In genomic region chr16:35568225-35568880, GRCm38 (mm10) we compare ENCODE assay signal across 22 mouse cellular contexts. TPM values are rescaled to one million over a fixed set of nuclear protein-coding genes. Genes with fewer than 3 reads are reported as not detected.
DNase-seq lines count a peak whose midpoint lies in the region; ATAC-seq lines count a peak whose summit lies in the region.
"Had no signal": no experiment of that assay in that cellular context is flagged by ENCODE, and none has a peak within 500 bp of the region (broad histone marks: within the 10 kb centered on the region; RNA-seq: fewer than 3 reads in every experiment).

No protein-coding gene starts in this region.

- H3K36me3 ChIP-seq in forebrain, embryonic 10.5 days (replicated peaks), result 0 out of 2 replicates have a peak, but pooled peaks cover 6% of the 10 kb centered on the region
- no peaks in the 10 kb centered on the region for H3K36me3 ChIP-seq in forebrain, embryonic 16.5 days (ENCODE audit: control insufficient read depth, insufficient read depth)
- H3K36me3 ChIP-seq in midbrain, embryonic 11.5 days (ENCODE audit: control insufficient read depth, insufficient read depth, low read length), result no peaks in the 10 kb centered on the region
- H3K36me3 ChIP-seq in midbrain, embryonic 15.5 days (replicated peaks), result no peaks in the 10 kb centered on the region
- no peaks in the 10 kb centered on the region for H3K36me3 ChIP-seq in midbrain, embryonic 14.5 days (ENCODE audit: control insufficient read depth, insufficient read depth, low read length)
- H3K36me3 ChIP-seq in intestine, embryonic 16.5 days (ENCODE audit: control insufficient read depth, insufficient read depth, low read length), result no peaks in the 10 kb centered on the region
- H3K36me3 ChIP-seq: heart, embryonic 13.5 days; limb, embryonic 12.5 days had no signal

- H3K27me3 ChIP-seq in forebrain, embryonic 10.5 days (ENCODE audit: poor library complexity, severe bottlenecking), result no peaks in the 10 kb centered on the region; the same call in 1 of the 2 replicates
- no peaks in the 10 kb centered on the region for H3K27me3 ChIP-seq in forebrain, embryonic 16.5 days (replicated peaks; ENCODE audit: control insufficient read depth, insufficient read depth, low read length)
- H3K27me3 ChIP-seq in midbrain, embryonic 11.5 days (ENCODE audit: control insufficient read depth, insufficient read depth, low read length), result no peaks in the 10 kb centered on the region
- H3K27me3 ChIP-seq in midbrain, embryonic 15.5 days (replicated peaks), result no peaks in the 10 kb centered on the region
- no peaks in the 10 kb centered on the region for H3K27me3 ChIP-seq in midbrain, embryonic 14.5 days (ENCODE audit: control insufficient read depth, insufficient read depth, low read length)
- H3K27me3 ChIP-seq in intestine, embryonic 16.5 days (replicated peaks; ENCODE audit: control insufficient read depth, insufficient read depth, low read length), result no peaks in the 10 kb centered on the region

- WGBS in forebrain, embryonic 10.5 days, result 82% methylated on average over 15 of the region's 15 CpGs
- WGBS in forebrain, embryonic 16.5 days, result 65% methylated on average over 15 of the region's 15 CpGs
- 53% methylated on average over 15 of the region's 15 CpGs for WGBS in midbrain, embryonic 11.5 days
- 47% methylated on average over 15 of the region's 15 CpGs for WGBS in midbrain, embryonic 15.5 days
- 41% methylated on average over 15 of the region's 15 CpGs for WGBS in midbrain, embryonic 14.5 days
- 68% methylated on average over 15 of the region's 15 CpGs for WGBS in intestine, embryonic 16.5 days

- no peaks in the 10 kb centered on the region for H3K9me3 ChIP-seq in forebrain, embryonic 10.5 days
- H3K9me3 ChIP-seq in forebrain, embryonic 16.5 days (ENCODE audit: control insufficient read depth, low read length), result no peaks in the 10 kb centered on the region
- H3K9me3 ChIP-seq in midbrain, embryonic 11.5 days (ENCODE audit: control insufficient read depth, low read length), result no peaks in the 10 kb centered on the region
- H3K9me3 ChIP-seq in midbrain, embryonic 15.5 days, result no peaks in the 10 kb centered on the region
- H3K9me3 ChIP-seq in midbrain, embryonic 14.5 days (ENCODE audit: control insufficient read depth, low read length), result no peaks in the 10 kb centered on the region
- H3K9me3 ChIP-seq in intestine, embryonic 16.5 days (ENCODE audit: control insufficient read depth, low read length), result no peaks in the 10 kb centered on the region
- H3K9me3 ChIP-seq: heart, embryonic 13.5 days; limb, embryonic 12.5 days had no signal

- ATAC-seq in forebrain, embryonic 16.5 days, result no peak
- ATAC-seq in midbrain, embryonic 11.5 days (ENCODE audit: low FRiP score), result no peak
- no peak for ATAC-seq in midbrain, embryonic 15.5 days (replicated peaks)
- ATAC-seq in midbrain, embryonic 14.5 days (ENCODE audit: low FRiP score, low TSS enrichment), result no peak
- ATAC-seq in intestine, embryonic 16.5 days, result no peak
- ATAC-seq: activated CD4-positive, CD25-positive, alpha-beta regulatory T cell, adult 4 months; liver, postnatal 0 days; lung, postnatal 0 days had no signal

- peak overlapping the region; percentile 21; the same call in 1 of the 2 replicates for H3K27ac ChIP-seq in forebrain, embryonic 10.5 days
- no peak overlapping the region for H3K27ac ChIP-seq in forebrain, embryonic 16.5 days (ENCODE audit: low read length)
- no peak overlapping the region; the same call in 1 of the 2 replicates for H3K27ac ChIP-seq in midbrain, embryonic 11.5 days (ENCODE audit: low read depth, low read length)
- no peak overlapping the region for H3K27ac ChIP-seq in midbrain, embryonic 15.5 days
- H3K27ac ChIP-seq in midbrain, embryonic 14.5 days (replicated peaks; ENCODE audit: low read depth, low read length), result 0 out of 2 replicates have a peak overlapping the region, but pooled peaks have one; percentile 13
- no peak overlapping the region for H3K27ac ChIP-seq in intestine, embryonic 16.5 days (ENCODE audit: low read length)
- H3K27ac ChIP-seq: heart, embryonic 13.5 days; limb, embryonic 12.5 days had no signal

- H3K4me2 ChIP-seq in forebrain, embryonic 16.5 days (ENCODE audit: low read length), result no peak overlapping the region
- H3K4me2 ChIP-seq in midbrain, embryonic 11.5 days, result no peak overlapping the region
- H3K4me2 ChIP-seq in midbrain, embryonic 15.5 days, result no peak overlapping the region
- H3K4me2 ChIP-seq in midbrain, embryonic 14.5 days (ENCODE audit: low read length), result no peak overlapping the region
- no peak overlapping the region for H3K4me2 ChIP-seq in intestine, embryonic 16.5 days (ENCODE audit: low read depth, low read length)
- H3K4me2 ChIP-seq: heart, embryonic 13.5 days; limb, embryonic 12.5 days; liver, embryonic 11.5 days had no signal

- no peak for DNase-seq in forebrain, embryonic 10.5 days (ENCODE audit: extremely low spot score, low spot score)
- peak; percentile 90 for DNase-seq in midbrain, embryonic 11.5 days (ENCODE audit: low spot score, missing footprints)
- DNase-seq in midbrain, embryonic 14.5 days, result no peak
- no peak for DNase-seq in adrenal gland, adult 8-10 months
- DNase-seq: adrenal gland, postnatal 10 days; cerebellum, adult 9-11 months; gastrocnemius, postnatal 25 days; heart, adult 18-20 months; heart, postnatal 14 days; kidney, adult 11 months; kidney, postnatal 4 days; liver, postnatal 0 days; thymus, postnatal 25 days had no signal

- peaks cover 73% of the 10 kb centered on the region for H3K4me1 ChIP-seq in forebrain, embryonic 10.5 days
- peaks cover 49% of the 10 kb centered on the region for H3K4me1 ChIP-seq in forebrain, embryonic 16.5 days (replicated peaks; ENCODE audit: control insufficient read depth, insufficient read depth, low read length)
- H3K4me1 ChIP-seq in midbrain, embryonic 11.5 days (ENCODE audit: control insufficient read depth, insufficient read depth, low read length), result peaks cover 63% of the 10 kb centered on the region
- H3K4me1 ChIP-seq in midbrain, embryonic 15.5 days, result peaks cover 41% of the 10 kb centered on the region
- H3K4me1 ChIP-seq in midbrain, embryonic 14.5 days (ENCODE audit: control insufficient read depth, insufficient read depth, low read length), result peaks cover 48% of the 10 kb centered on the region
- no peaks in the 10 kb centered on the region for H3K4me1 ChIP-seq in intestine, embryonic 16.5 days (ENCODE audit: control insufficient read depth, insufficient read depth, low read length)

- no peak overlapping the region for H3K4me3 ChIP-seq in forebrain, embryonic 10.5 days
- no peak overlapping the region for H3K4me3 ChIP-seq in forebrain, embryonic 16.5 days (replicated peaks; ENCODE audit: low read length)
- no peak overlapping the region for H3K4me3 ChIP-seq in midbrain, embryonic 11.5 days (ENCODE audit: low read depth, low read length)
- no peak overlapping the region for H3K4me3 ChIP-seq in midbrain, embryonic 15.5 days
- H3K4me3 ChIP-seq in midbrain, embryonic 14.5 days (replicated peaks; ENCODE audit: low read depth, low read length), result no peak overlapping the region
- no peak overlapping the region for H3K4me3 ChIP-seq in intestine, embryonic 16.5 days (ENCODE audit: low read length)
- H3K4me3 ChIP-seq: heart, embryonic 13.5 days; limb, embryonic 12.5 days had no signal

- H3K9ac ChIP-seq in forebrain, embryonic 16.5 days (replicated peaks; ENCODE audit: low read depth, low read length), result no peak overlapping the region
- H3K9ac ChIP-seq in midbrain, embryonic 11.5 days (ENCODE audit: low read length), result no peak overlapping the region
- H3K9ac ChIP-seq in midbrain, embryonic 15.5 days, result no peak overlapping the region
- H3K9ac ChIP-seq in midbrain, embryonic 14.5 days (replicated peaks; ENCODE audit: low read length), result no peak overlapping the region
- H3K9ac ChIP-seq in intestine, embryonic 16.5 days (ENCODE audit: low read depth, low read length), result no peak overlapping the region
- H3K9ac ChIP-seq: heart, embryonic 13.5 days; limb, embryonic 12.5 days; liver, postnatal 0 days had no signal

RNA-seq across cellular contexts. Expression of gene Sema5b, which starts 27.4 kb away (rescaled TPM):
- polyA plus RNA-seq in forebrain, embryonic 10.5 days (2016; fragmentation: Nextera tagmentation; extraction: Ambion mirVana), result 35.7 and 37.5 TPM in 2 replicates
- 22.3 and 30.1 TPM in 2 replicates for polyA plus RNA-seq in forebrain, embryonic 16.5 days (2015; fragmentation: Nextera tagmentation; extraction: Ambion mirVana)
- polyA plus RNA-seq in midbrain, embryonic 11.5 days (2014; fragmentation: Nextera tagmentation; extraction: Ambion mirVana), result 31.1 and 31.7 TPM in 2 replicates
- polyA plus RNA-seq in midbrain, embryonic 15.5 days (2015; fragmentation: Nextera tagmentation; extraction: Ambion mirVana), result 25.4 and 27.7 TPM in 2 replicates
- polyA plus RNA-seq in midbrain, embryonic 14.5 days (2014; fragmentation: Nextera tagmentation; extraction: Ambion mirVana), result 18.4 and 20.0 TPM in 2 replicates
- 4.2 and 5.1 TPM in 2 replicates for polyA plus RNA-seq in intestine, embryonic 16.5 days (2015; fragmentation: Nextera tagmentation; extraction: Ambion mirVana)
- total RNA-seq in adrenal gland, adult 8-10 months (2022), result 10 to 100 TPM in 2 of 4 experiments, 1 to 10 TPM in 2; 1.1 to 33.5 (median 15.4) TPM
- total RNA-seq: common myeloid progenitor, adult 5-6 weeks had no signal
- polyA plus RNA-seq: activated CD4-positive, CD25-positive, alpha-beta regulatory T cell, adult 4 months had no signal

Comparison
In these comparisons a context has a peak if more than half of its experiments do, and no peak if none do; other contexts are left out.
1. H3K27ac ChIP-seq: peak in forebrain, embryonic 10.5 days (single experiment) and midbrain, embryonic 14.5 days (single experiment); none in forebrain, embryonic 16.5 days (single experiment), midbrain, embryonic 11.5 days (single experiment), midbrain, embryonic 15.5 days (single experiment) and intestine, embryonic 16.5 days (single experiment).